In genomic region chr3:45431691-45432090, GRCm38 (mm10) we compare ENCODE assay signal across 22 mouse cellular contexts. TPM values are rescaled to one million over a fixed set of nuclear protein-coding genes. Genes with fewer than 3 reads are reported as not detected.
DNase-seq lines count a peak whose midpoint lies in the region; ATAC-seq lines count a peak whose summit lies in the region.
"Had no signal": no experiment of that assay in that cellular context is flagged by ENCODE, and none has a peak within 500 bp of the region (broad histone marks: within the 10 kb centered on the region; RNA-seq: fewer than 3 reads in every experiment).

No protein-coding gene starts in this region.

- WGBS in hindbrain, embryonic 14.5 days, result 45% methylated on average over 1 of the region's 1 CpGs
- 80% methylated on average over 1 of the region's 1 CpGs for whole genome bisulfite sequencing in hindbrain, embryonic 11.5 days
- WGBS in neural tube, embryonic 14.5 days, result 42% methylated on average over 1 of the region's 1 CpGs
- WGBS in neural tube, embryonic 15.5 days, result 21% methylated on average over 1 of the region's 1 CpGs
- WGBS in forebrain, embryonic 15.5 days, result 25% methylated on average over 1 of the region's 1 CpGs

- H3K27ac ChIP-seq in hindbrain, embryonic 14.5 days, result no peak overlapping the region
- no peak overlapping the region for H3K27ac ChIP-seq in hindbrain, embryonic 11.5 days (ENCODE audit: low read depth, low read length)
- H3K27ac ChIP-seq in neural tube, embryonic 14.5 days (ENCODE audit: low read depth, low read length), result no peak overlapping the region
- H3K27ac ChIP-seq in neural tube, embryonic 15.5 days (replicated peaks), result no peak overlapping the region
- H3K27ac ChIP-seq in forebrain, embryonic 15.5 days (replicated peaks), result no peak overlapping the region
- H3K27ac ChIP-seq: embryonic facial prominence, embryonic 12.5 days; gastrocnemius, adult 2 months; kidney, postnatal 0 days; limb, embryonic 13.5 days; liver, embryonic 12.5 days had no signal

- H3K4me2 ChIP-seq in hindbrain, embryonic 14.5 days (replicated peaks), result no peak overlapping the region
- H3K4me2 ChIP-seq in hindbrain, embryonic 11.5 days (replicated peaks; ENCODE audit: low read depth, low read length), result no peak overlapping the region
- H3K4me2 ChIP-seq in neural tube, embryonic 14.5 days (ENCODE audit: low read depth, low read length), result no peak overlapping the region
- H3K4me2 ChIP-seq in neural tube, embryonic 15.5 days, result no peak overlapping the region
- no peak overlapping the region for H3K4me2 ChIP-seq in forebrain, embryonic 15.5 days (replicated peaks)
- H3K4me2 ChIP-seq: embryonic facial prominence, embryonic 12.5 days; liver, embryonic 12.5 days had no signal

- H3K27me3 ChIP-seq in hindbrain, embryonic 14.5 days (ENCODE audit: control insufficient read depth, insufficient read depth, low read length), result no peaks in the 10 kb centered on the region
- H3K27me3 ChIP-seq in hindbrain, embryonic 11.5 days (ENCODE audit: control insufficient read depth, insufficient read depth, low read length), result no peaks in the 10 kb centered on the region
- no peaks in the 10 kb centered on the region for H3K27me3 ChIP-seq in neural tube, embryonic 14.5 days (ENCODE audit: control insufficient read depth, insufficient read depth, low read length)
- no peaks in the 10 kb centered on the region for H3K27me3 ChIP-seq in neural tube, embryonic 15.5 days (replicated peaks)
- H3K27me3 ChIP-seq in forebrain, embryonic 15.5 days, result no peaks in the 10 kb centered on the region
- H3K27me3 ChIP-seq: embryonic facial prominence, embryonic 12.5 days; limb, embryonic 13.5 days; liver, embryonic 12.5 days; megakaryocyte, embryonic 14.5 days had no signal

- no peaks in the 10 kb centered on the region for H3K9me3 ChIP-seq in hindbrain, embryonic 14.5 days (ENCODE audit: control insufficient read depth, low read length)
- H3K9me3 ChIP-seq in hindbrain, embryonic 11.5 days (ENCODE audit: control insufficient read depth, low read length), result no peaks in the 10 kb centered on the region
- H3K9me3 ChIP-seq in neural tube, embryonic 14.5 days (ENCODE audit: control insufficient read depth, low read length), result no peaks in the 10 kb centered on the region
- H3K9me3 ChIP-seq in neural tube, embryonic 15.5 days (replicated peaks), result no peaks in the 10 kb centered on the region
- no peaks in the 10 kb centered on the region for H3K9me3 ChIP-seq in forebrain, embryonic 15.5 days
- H3K9me3 ChIP-seq: embryonic facial prominence, embryonic 12.5 days; limb, embryonic 13.5 days; liver, embryonic 12.5 days; megakaryocyte, embryonic 14.5 days had no signal

- DNase-seq in hindbrain, embryonic 14.5 days (ENCODE audit: low spot score), result peak; percentile 40
- no peak for DNase-seq in hindbrain, embryonic 11.5 days (ENCODE audit: low spot score)
- DNase-seq in retina, postnatal 1 day, result peak; percentile 68
- no peak for DNase-seq in thymus, postnatal 36 days
- no peak for DNase-seq in left cerebral cortex, postnatal 36 days (ENCODE audit: low spot score in 2 of 2)
- DNase-seq: adrenal gland, adult 2 months; gastrocnemius, adult 2 months; heart, postnatal 36 days; kidney, adult 2 months; lung, adult 18-20 months; thymus, postnatal 14 days had no signal

- no peak overlapping the region for H3K4me3 ChIP-seq in hindbrain, embryonic 14.5 days (replicated peaks; ENCODE audit: low read length)
- no peak overlapping the region for H3K4me3 ChIP-seq in hindbrain, embryonic 11.5 days (ENCODE audit: low read depth, low read length)
- no peak overlapping the region for H3K4me3 ChIP-seq in neural tube, embryonic 14.5 days (ENCODE audit: low read depth, low read length)
- H3K4me3 ChIP-seq in neural tube, embryonic 15.5 days (replicated peaks), result no peak overlapping the region
- no peak overlapping the region for H3K4me3 ChIP-seq in forebrain, embryonic 15.5 days
- H3K4me3 ChIP-seq: embryonic facial prominence, embryonic 12.5 days; gastrocnemius, adult 2 months; liver, embryonic 12.5 days; megakaryocyte, embryonic 14.5 days had no signal

- H3K9ac ChIP-seq in hindbrain, embryonic 14.5 days, result no peak overlapping the region
- H3K9ac ChIP-seq in hindbrain, embryonic 11.5 days (ENCODE audit: low read depth, low read length), result no peak overlapping the region
- no peak overlapping the region for H3K9ac ChIP-seq in neural tube, embryonic 14.5 days (replicated peaks; ENCODE audit: low read depth, low read length)
- H3K9ac ChIP-seq in neural tube, embryonic 15.5 days (replicated peaks), result no peak overlapping the region
- H3K9ac ChIP-seq in forebrain, embryonic 15.5 days (replicated peaks), result no peak overlapping the region
- H3K9ac ChIP-seq: embryonic facial prominence, embryonic 12.5 days; limb, embryonic 13.5 days; liver, embryonic 12.5 days had no signal

- ATAC-seq in hindbrain, embryonic 14.5 days (ENCODE audit: low FRiP score), result no peak
- no peak for ATAC-seq in hindbrain, embryonic 11.5 days (ENCODE audit: low FRiP score)
- ATAC-seq in neural tube, embryonic 14.5 days (ENCODE audit: low read depth), result peak; percentile 61; the same call in 1 of the 2 replicates
- ATAC-seq in neural tube, embryonic 15.5 days (ENCODE audit: low FRiP score), result no peak
- ATAC-seq in forebrain, embryonic 15.5 days (replicated peaks), result peak; percentile 91
- ATAC-seq: inflammation-experienced regulatory T-cells, adult 6 months; liver, embryonic 12.5 days had no signal

- intact Hi-C loops in left cerebral cortex, postnatal 36 days (cut with DNase I), result no loop called here

- no peaks in the 10 kb centered on the region for H3K36me3 ChIP-seq in hindbrain, embryonic 14.5 days (replicated peaks; ENCODE audit: control insufficient read depth, insufficient read depth)
- no peaks in the 10 kb centered on the region for H3K36me3 ChIP-seq in hindbrain, embryonic 11.5 days (ENCODE audit: control insufficient read depth, insufficient read depth, low read length)
- no peaks in the 10 kb centered on the region for H3K36me3 ChIP-seq in neural tube, embryonic 14.5 days (ENCODE audit: control insufficient read depth, insufficient read depth, low read length)
- H3K36me3 ChIP-seq in neural tube, embryonic 15.5 days, result 0 out of 2 replicates have a peak, but pooled peaks cover 4% of the 10 kb centered on the region
- no peaks in the 10 kb centered on the region for H3K36me3 ChIP-seq in forebrain, embryonic 15.5 days
- H3K36me3 ChIP-seq: embryonic facial prominence, embryonic 12.5 days; limb, embryonic 13.5 days; liver, embryonic 12.5 days had no signal

- H3K4me1 ChIP-seq in hindbrain, embryonic 14.5 days (replicated peaks; ENCODE audit: control insufficient read depth, insufficient read depth, low read length), result no peaks in the 10 kb centered on the region
- H3K4me1 ChIP-seq in hindbrain, embryonic 11.5 days (replicated peaks; ENCODE audit: control insufficient read depth, insufficient read depth, low read length), result no peaks in the 10 kb centered on the region
- H3K4me1 ChIP-seq in neural tube, embryonic 14.5 days (ENCODE audit: control insufficient read depth, insufficient read depth, low read length), result no peaks in the 10 kb centered on the region
- no peaks in the 10 kb centered on the region for H3K4me1 ChIP-seq in neural tube, embryonic 15.5 days
- H3K4me1 ChIP-seq in forebrain, embryonic 15.5 days, result peaks cover 8% of the 10 kb centered on the region
- H3K4me1 ChIP-seq: embryonic facial prominence, embryonic 12.5 days; limb, embryonic 13.5 days; liver, embryonic 12.5 days; megakaryocyte, embryonic 14.5 days had no signal

RNA-seq across cellular contexts. Expression of gene Pcdh10, which starts 53.5 kb away (rescaled TPM):
- polyA plus RNA-seq in hindbrain, embryonic 14.5 days (2014; fragmentation: Nextera tagmentation; extraction: Ambion mirVana), result 23.8 and 26.2 TPM in 2 replicates
- polyA plus RNA-seq in hindbrain, embryonic 11.5 days (2014; fragmentation: Nextera tagmentation; extraction: Ambion mirVana), result 4.5 and 4.6 TPM in 2 replicates
- 19.9 and 28.1 TPM in 2 replicates for polyA plus RNA-seq in neural tube, embryonic 14.5 days (2014; fragmentation: Nextera tagmentation; extraction: Ambion mirVana)
- polyA plus RNA-seq in neural tube, embryonic 15.5 days (2015; fragmentation: Nextera tagmentation; extraction: Ambion mirVana), result 13.6 and 19.8 TPM in 2 replicates
- 12.5 and 13.8 TPM in 2 replicates for polyA plus RNA-seq in forebrain, embryonic 15.5 days (2015; fragmentation: Nextera tagmentation; extraction: Ambion mirVana)
- 100 to 1,000 TPM; 208 to 222 TPM for total RNA-seq in left cerebral cortex, postnatal 36 days (2021)
- total RNA-seq: heart, postnatal 36 days; MEL; monocyte, adult 5-6 weeks had no signal

Comparison
In these comparisons a context has a peak if more than half of its experiments do, and no peak if none do; other contexts are left out.
1. ATAC-seq: peak in neural tube, embryonic 14.5 days (single experiment) and forebrain, embryonic 15.5 days (single experiment); none in hindbrain, embryonic 14.5 days (single experiment), hindbrain, embryonic 11.5 days (single experiment) and neural tube, embryonic 15.5 days (single experiment).
2. DNase-seq: peak in hindbrain, embryonic 14.5 days (single experiment) and retina, postnatal 1 day (single experiment); none in hindbrain, embryonic 11.5 days (single experiment), thymus, postnatal 36 days (0 of 2) and left cerebral cortex, postnatal 36 days (0 of 2).